Mouse (Mus musculus): ENCODE measurements around the gene Gm20388. TPM values are rescaled to one million over a fixed set of nuclear protein-coding genes. Genes with fewer than 3 reads are reported as not detected.
"Not testable (repeated sequence)": the region's sequence is repeated elsewhere in the genome, so short reads cannot be mapped to it uniquely, and the experiment has no call there.

Gm20388 gene
- polyA plus RNA-seq, 1 experiment from 2014 or later, result 5.5 TPM

DNA sequence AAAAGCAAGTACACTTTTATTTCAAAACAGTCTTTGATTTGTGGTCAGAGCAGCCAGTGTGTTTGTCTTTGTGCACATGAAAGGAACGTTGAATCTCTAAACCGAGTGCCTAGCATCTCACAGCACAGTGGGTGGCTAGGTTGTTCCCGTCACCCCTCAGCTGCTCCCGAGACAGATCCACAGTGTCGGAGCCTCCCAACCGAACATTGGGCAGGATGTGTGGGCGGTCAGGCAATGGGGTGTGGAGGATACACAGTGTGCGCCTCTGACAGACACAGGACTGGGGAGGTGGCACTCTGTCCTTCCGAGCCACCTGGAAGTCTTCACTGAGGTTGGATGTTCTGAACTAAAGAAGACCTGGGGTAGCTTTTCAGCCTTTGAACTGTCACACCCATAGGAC lies 3595.1 kb downstream of the Gm20388 start:
- Histone ChIP-seq H3K4me2 (no peak overlapping the region), H3K9ac (no peak overlapping the region), H3K4me1 (no peaks in the 10 kb centered on the region), H3K27ac (no peak overlapping the region), H3K36me3 (peaks cover 52% of the 10 kb centered on the region), H3K4me3 (no peak overlapping the region), H3K9me3 (no peaks in the 10 kb centered on the region), H3K27me3 (no peaks in the 10 kb centered on the region)
- no peak for ATAC-seq (ENCODE audit: borderline replicate concordance, extremely low read depth, low FRiP score, low TSS enrichment)
- WGBS, result 83% methylated on average over 9 of the region's 9 CpGs

GRCm38 (mm10) chr8:123507153-123507552 lies 3596.5 kb downstream of the Gm20388 start:
- H3K36me3 ChIP-seq, result peaks cover 37% of the 10 kb centered on the region
- ATAC-seq (ENCODE audit: borderline replicate concordance, extremely low read depth, low FRiP score, low TSS enrichment), result no peak
- H3K9me3 ChIP-seq, result no peaks in the 10 kb centered on the region
- H3K4me1 ChIP-seq, result no peaks in the 10 kb centered on the region
- H3K9ac ChIP-seq, result no peak overlapping the region
- no peak overlapping the region for H3K4me3 ChIP-seq
- H3K27me3 ChIP-seq, result no peaks in the 10 kb centered on the region; the same call in 1 of the 2 replicates
- 95% methylated on average over 5 of the region's 5 CpGs for WGBS
- H3K4me2 ChIP-seq, result no peak overlapping the region
- H3K27ac ChIP-seq, result no peak overlapping the region

DNA sequence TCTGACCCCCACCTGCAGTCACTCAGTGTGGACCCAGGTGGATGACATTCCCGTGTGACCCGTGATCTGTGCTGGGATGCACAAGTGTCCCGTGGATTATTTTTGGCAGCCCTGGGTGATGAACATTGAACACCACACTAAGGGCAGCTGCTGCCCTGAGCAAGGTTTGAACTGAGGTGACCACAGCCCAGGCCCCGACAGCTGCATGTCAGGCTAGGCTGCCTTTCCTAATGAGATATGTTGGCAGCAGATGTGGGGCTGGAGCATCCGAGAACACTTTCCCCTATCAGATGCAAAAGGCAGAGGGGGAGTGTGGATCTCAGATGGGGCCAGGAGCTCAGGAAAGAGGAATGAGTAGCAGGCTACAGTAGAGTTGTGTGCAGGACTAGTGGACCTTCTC lies 3600.2 kb downstream of the Gm20388 start:
- Histone ChIP-seq H3K4me2 (no peak overlapping the region), H3K27me3 (peaks cover 32% of the 10 kb centered on the region), H3K27ac (no peak overlapping the region), H3K36me3 (peaks cover 10% of the 10 kb centered on the region; the same call in 1 of the 2 replicates), H3K9me3 (no peaks in the 10 kb centered on the region), H3K4me1 (peaks cover 12% of the 10 kb centered on the region), H3K4me3 (no peak overlapping the region), H3K9ac (no peak overlapping the region)
- ATAC-seq (ENCODE audit: borderline replicate concordance, extremely low read depth, low FRiP score, low TSS enrichment), result no peak
- 71% methylated on average over 5 of the region's 5 CpGs for WGBS

DNA sequence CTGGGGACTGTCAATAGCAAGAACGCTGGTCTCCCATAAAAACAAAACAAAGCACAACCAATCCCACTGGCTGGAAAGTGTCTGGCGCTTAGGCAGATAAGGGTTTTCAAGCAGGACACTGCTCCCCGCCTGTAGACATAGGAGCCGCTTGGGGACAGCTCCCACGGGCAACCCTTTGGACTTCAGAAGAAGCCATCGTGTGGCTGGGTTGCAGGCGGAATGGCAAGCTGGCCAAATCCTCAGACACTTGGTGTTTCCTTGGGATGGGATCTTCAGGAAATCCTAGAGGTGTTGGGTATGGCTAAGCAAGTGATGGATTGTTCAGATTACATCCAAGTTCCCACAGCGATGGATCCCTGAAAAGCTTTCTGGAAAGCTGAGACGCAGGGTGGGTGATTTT lies 3603.5 kb downstream of the Gm20388 start:
- Histone ChIP-seq H3K36me3 (no peaks in the 10 kb centered on the region), H3K27ac (no peak overlapping the region), H3K27me3 (peaks cover 51% of the 10 kb centered on the region), H3K4me3 (peak overlapping the region; percentile 68), H3K4me2 (peak overlapping the region; percentile 100), H3K9ac (peak overlapping the region; percentile 42; the same call in 1 of the 2 replicates), H3K4me1 (peaks cover 16% of the 10 kb centered on the region), H3K9me3 (no peaks in the 10 kb centered on the region)
- WGBS, result 3% methylated on average over 9 of the region's 9 CpGs
- ATAC-seq (ENCODE audit: borderline replicate concordance, extremely low read depth, low FRiP score, low TSS enrichment), result no peak

- no peak for ATAC-seq (ENCODE audit: borderline replicate concordance, extremely low read depth, low FRiP score, low TSS enrichment)
- WGBS, result under 1% methylated on average over 55 of the region's 63 CpGs
- Histone ChIP-seq H3K27ac (no peak within 1 kb of the TSS), H3K4me3 (peak within 1 kb of the TSS; percentile 68), H3K4me1 (peaks cover 23% of the 10 kb centered on the region), H3K36me3 (no peaks in the 10 kb centered on the region), H3K9ac (peak within 1 kb of the TSS; percentile 42), H3K27me3 (peaks cover 51% of the 10 kb centered on the region), H3K9me3 (no peaks in the 10 kb centered on the region), H3K4me2 (peak within 1 kb of the TSS; percentile 100)
These were observed 3604.3 kb downstream of the Gm20388 start, which contains the start of gene Dbndd1 for GRCm38 (mm10) chr8:123514781-123515539. Dbndd1 (minus strand) TSS chr8:123515463.

- peak overlapping the region; percentile 100 for H3K4me2 ChIP-seq
- H3K4me3 ChIP-seq, result peak overlapping the region; percentile 68
- peaks cover 51% of the 10 kb centered on the region for H3K27me3 ChIP-seq
- H3K9me3 ChIP-seq, result no peaks in the 10 kb centered on the region
- under 1% methylated on average over 11 of the region's 11 CpGs for WGBS
- no peak for ATAC-seq (ENCODE audit: borderline replicate concordance, extremely low read depth, low FRiP score, low TSS enrichment)
- H3K9ac ChIP-seq, result no peak overlapping the region
- H3K27ac ChIP-seq, result no peak overlapping the region
- peaks cover 23% of the 10 kb centered on the region for H3K4me1 ChIP-seq
- peaks cover 2% of the 10 kb centered on the region; the same call in 1 of the 2 replicates for H3K36me3 ChIP-seq
These were observed 3604.9 kb downstream of the Gm20388 start for GRCm38 (mm10) chr8:123515540-123515897.

DNA sequence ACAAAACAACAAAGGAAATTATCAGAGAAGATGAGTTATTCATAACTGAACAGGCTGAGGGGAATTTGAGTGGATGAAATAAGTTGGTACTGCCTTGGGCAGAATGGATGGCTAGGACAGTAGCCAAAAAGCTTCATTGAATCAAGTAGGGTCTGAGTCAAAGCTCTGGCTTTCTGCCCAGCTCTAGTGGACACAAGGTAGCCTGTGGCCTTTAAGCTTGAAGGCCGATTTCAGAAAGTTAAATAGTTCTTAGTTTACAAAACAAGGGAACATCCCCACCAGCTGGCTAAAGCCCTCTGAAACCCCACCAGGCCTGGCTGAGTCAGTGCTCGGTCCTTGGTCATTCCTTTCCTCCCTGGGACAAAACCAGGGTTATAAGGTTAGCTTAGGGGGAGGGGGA lies 3606.0 kb downstream of the Gm20388 start:
- no peak overlapping the region for H3K9ac ChIP-seq
- H3K27ac ChIP-seq, result no peak overlapping the region
- peaks cover 51% of the 10 kb centered on the region for H3K27me3 ChIP-seq
- H3K9me3 ChIP-seq, result no peaks in the 10 kb centered on the region
- WGBS, result 37% methylated on average over 2 of the region's 2 CpGs
- no peak overlapping the region for H3K4me2 ChIP-seq
- H3K4me3 ChIP-seq, result no peak overlapping the region
- H3K36me3 ChIP-seq, result peaks cover 10% of the 10 kb centered on the region; the same call in 1 of the 2 replicates
- peaks cover 23% of the 10 kb centered on the region for H3K4me1 ChIP-seq
- ATAC-seq (ENCODE audit: borderline replicate concordance, extremely low read depth, low FRiP score, low TSS enrichment), result no peak

GRCm38 (mm10) chr8:123518172-123518571 lies 3607.5 kb downstream of the Gm20388 start:
- Histone ChIP-seq H3K27me3 (peaks cover 41% of the 10 kb centered on the region), H3K36me3 (peaks cover 22% of the 10 kb centered on the region), H3K27ac (no peak overlapping the region), H3K4me3 (peak overlapping the region; percentile 86), H3K9ac (0 out of 2 replicates have a peak overlapping the region, but pooled peaks have one; percentile 27), H3K9me3 (no peaks in the 10 kb centered on the region), H3K4me2 (peak overlapping the region; percentile 67), H3K4me1 (peaks cover 23% of the 10 kb centered on the region)
- 25% methylated on average over 10 of the region's 10 CpGs for WGBS
- ATAC-seq (ENCODE audit: borderline replicate concordance, extremely low read depth, low FRiP score, low TSS enrichment), result no peak

GRCm38 (mm10) chr8:123518667-123519066 lies 3608.0 kb downstream of the Gm20388 start, which contains the start of gene Gas8:
Gas8 (plus strand) TSS chr8:123518834.
- peak; percentile 96 for ATAC-seq (ENCODE audit: borderline replicate concordance, extremely low read depth, low FRiP score, low TSS enrichment)
- Histone ChIP-seq H3K4me2 (peak within 1 kb of the TSS; percentile 67), H3K27me3 (peaks cover 36% of the 10 kb centered on the region), H3K9ac (peak within 1 kb of the TSS; percentile 75), H3K4me1 (peaks cover 23% of the 10 kb centered on the region), H3K4me3 (peak within 1 kb of the TSS; percentile 86), H3K36me3 (peaks cover 26% of the 10 kb centered on the region), H3K27ac (no peak within 1 kb of the TSS), H3K9me3 (no peaks in the 10 kb centered on the region)
- under 1% methylated on average over 20 of the region's 20 CpGs for WGBS

DNA sequence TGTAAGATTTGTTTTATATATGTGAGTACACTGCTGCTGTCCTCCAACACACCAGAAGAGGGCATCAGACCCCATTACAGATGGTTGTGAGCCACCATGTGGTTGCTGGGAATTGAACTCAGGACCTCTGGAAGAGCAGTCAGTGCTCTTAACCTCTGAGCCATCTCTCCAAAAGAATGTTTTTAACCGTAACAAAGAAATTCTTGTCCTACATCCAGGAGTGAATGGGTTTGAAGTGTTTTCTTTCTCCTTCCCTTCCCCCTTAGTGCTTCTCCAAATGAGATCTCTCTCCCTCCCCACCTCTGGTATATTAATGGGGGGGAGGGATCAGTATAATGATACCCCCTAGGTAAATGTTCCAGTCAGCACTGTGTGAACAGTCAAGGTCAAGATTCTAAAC lies 3609.4 kb downstream of the Gm20388 start:
- H3K4me2 ChIP-seq; ATAC-seq (ENCODE audit: borderline replicate concordance, extremely low read depth, low FRiP score, low TSS enrichment); H3K9me3 ChIP-seq; H3K27ac ChIP-seq; H3K4me3 ChIP-seq; H3K9ac ChIP-seq: not testable (repeated sequence)
- peaks cover 14% of the 10 kb centered on the region for H3K4me1 ChIP-seq
- WGBS, result 62% methylated on average over 1 of the region's 1 CpGs
- H3K36me3 ChIP-seq, result peaks cover 38% of the 10 kb centered on the region
- peaks cover 22% of the 10 kb centered on the region for H3K27me3 ChIP-seq

- H3K9ac ChIP-seq, result no peak overlapping the region
- H3K9me3 ChIP-seq, result no peaks in the 10 kb centered on the region
- no peak overlapping the region for H3K4me2 ChIP-seq
- no peaks in the 10 kb centered on the region for H3K27me3 ChIP-seq
- H3K4me3 ChIP-seq, result no peak overlapping the region
- H3K4me1 ChIP-seq, result no peaks in the 10 kb centered on the region
- no peak overlapping the region for H3K27ac ChIP-seq
- 83% methylated on average over 25 of the region's 25 CpGs for WGBS
- ATAC-seq (ENCODE audit: borderline replicate concordance, extremely low read depth, low FRiP score, low TSS enrichment), result no peak
- H3K36me3 ChIP-seq, result peaks cover 95% of the 10 kb centered on the region
These were observed 3617.3 kb downstream of the Gm20388 start for GRCm38 (mm10) chr8:123527720-123528489.

Data from lung, embryonic 15.5 days (tissue).